Mouse (Mus musculus): ENCODE measurements around the gene BC048562. TPM values are rescaled to one million over a fixed set of nuclear protein-coding genes. Genes with fewer than 3 reads are reported as not detected.

The BC048562 gene
- total RNA-seq, 2 experiments from 2014 or later: not detected

DNA sequence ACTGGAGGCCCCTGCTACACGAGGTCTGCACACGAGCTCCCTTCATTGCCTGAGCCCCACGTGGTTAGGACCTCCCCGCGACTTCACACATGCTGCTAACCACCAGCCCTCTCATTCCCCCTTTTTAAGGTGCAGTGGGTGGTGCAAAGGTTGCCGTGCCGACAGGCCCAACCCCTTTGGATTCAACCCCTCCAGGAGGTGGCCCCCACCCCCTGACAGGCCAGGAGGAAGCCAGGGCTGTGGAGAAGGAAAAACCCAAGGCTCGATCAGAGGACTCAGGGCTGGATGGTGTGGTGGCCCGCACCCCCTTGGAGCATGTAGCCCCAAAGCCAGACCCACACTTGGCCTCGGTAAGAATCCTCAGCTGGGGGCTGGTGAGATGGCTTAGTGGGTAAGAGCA, 58.6 kb downstream of the BC048562 start:
- no peak for DNase-seq (ENCODE audit: extremely low spot score in 1 of 2, low spot score in 1 of 2)

Other genes starting within 250 kb of the BC048562 start
- gene Bsn, start 246.1 kb upstream of the BC048562 start, total RNA-seq (2021): 100 to 1,000 TPM; 190 to 242 TPM
- 10 to 100 TPM; 90.4 to 95.2 TPM for gene Dag1, start 172.5 kb upstream of the BC048562 start, total RNA-seq (2021)
- gene Nicn1, start 146.1 kb upstream of the BC048562 start, total RNA-seq (2021): 100 to 1,000 TPM in 1 of 2 experiments, 10 to 100 TPM in 1; 93.0 to 121 TPM
- 10 to 100 TPM; 28.5 to 31.6 TPM for gene Amt, start 139.6 kb upstream of the BC048562 start, total RNA-seq (2021)
- gene Rhoa, start 130.4 kb upstream of the BC048562 start, total RNA-seq (2021): 100 to 1,000 TPM; 167 to 187 TPM
- 10 to 100 TPM; 36.0 to 37.9 TPM for gene Tcta, start 130.3 kb upstream of the BC048562 start, total RNA-seq (2021)
- 10 to 100 TPM; 64.8 to 76.7 TPM for gene Gpx1, start 97.6 kb upstream of the BC048562 start, total RNA-seq (2021)
- 100 to 1,000 TPM; 102 to 108 TPM for gene Usp4, start 88.6 kb upstream of the BC048562 start, total RNA-seq (2021)
- gene 1700102P08Rik, start 43.7 kb upstream of the BC048562 start, total RNA-seq (2021): 1 to 10 TPM; 1.4 to 2.4 TPM
- gene Ccdc36, start 8.0 kb upstream of the BC048562 start, total RNA-seq (2021): under 1 TPM; 0.10 to 0.16 TPM
- 10 to 100 TPM; 28.4 to 41.1 TPM for gene Ccdc71, start 24.0 kb downstream of the BC048562 start, total RNA-seq (2021)
- 10 to 100 TPM; 17.6 to 21.3 TPM for gene Klhdc8b, start 25.1 kb downstream of the BC048562 start, total RNA-seq (2021)
- gene Lamb2, start 43.3 kb downstream of the BC048562 start, total RNA-seq (2021): 10 to 100 TPM; 25.9 to 27.8 TPM
- 100 to 1,000 TPM; 127 to 155 TPM for gene Usp19, start 54.1 kb downstream of the BC048562 start, total RNA-seq (2021)
- 10 to 100 TPM; 76.6 to 82.5 TPM for gene Qars, start 71.2 kb downstream of the BC048562 start, total RNA-seq (2021)
- 100 to 1,000 TPM; 133 to 142 TPM for gene Qrich1, start 80.3 kb downstream of the BC048562 start, total RNA-seq (2021)
- 10 to 100 TPM; 60.1 to 62.8 TPM for gene Impdh2, start 123.8 kb downstream of the BC048562 start, total RNA-seq (2021)
- 10 to 100 TPM; 54.3 to 70.4 TPM for gene Ndufaf3, start 131.0 kb downstream of the BC048562 start, total RNA-seq (2021)
- 100 to 1,000 TPM in 1 of 2 experiments, 10 to 100 TPM in 1; 95.4 to 107 TPM for gene Dalrd3, start 133.4 kb downstream of the BC048562 start, total RNA-seq (2021)
- 100 to 1,000 TPM; 116 to 134 TPM for gene Wdr6, start 142.3 kb downstream of the BC048562 start, total RNA-seq (2021)
- gene P4htm, start 161.2 kb downstream of the BC048562 start, total RNA-seq (2021): 10 to 100 TPM; 92.0 to 97.8 TPM
- 10 to 100 TPM; 49.3 to 53.9 TPM for gene Arih2, start 212.9 kb downstream of the BC048562 start, total RNA-seq (2021)
- 10 to 100 TPM; 18.2 to 18.4 TPM for gene Slc25a20, start 225.6 kb downstream of the BC048562 start, total RNA-seq (2021)